Mouse (Mus musculus) hindbrain, embryonic 14.5 days (tissue): ENCODE results near the gene Cpt1c. TPM values are rescaled to one million over a fixed set of nuclear protein-coding genes. Genes with fewer than 3 reads are reported as not detected.
"Not testable (repeated sequence)": the region's sequence is repeated elsewhere in the genome, so short reads cannot be mapped to it uniquely, and the experiment has no call there.

Experiments
- ATAC-seq: fragments of 200-750 bp; cut with Nextera tagmentation; 2 replicates; pipeline ENCODE4 v1.8.0; 2017; ENCODE audit warnings: moderate number of reproducible peaks, mild to moderate bottlenecking, moderate TSS enrichment, moderate library complexity; ENCODE audit not compliant: low FRiP score
- DNase-seq: peaks from one replicate; pipeline ENCODE4 v3.0.0-alpha.2; 2015; ENCODE audit warnings: low spot score
- H3K27ac ChIP-seq: fragments of 300-500 bp; sonication (generic); 2 replicates; pipeline ENCODE4 v1.5.1; 2014; ENCODE audit warnings: mild to moderate bottlenecking, moderate library complexity
- H3K27me3 ChIP-seq: fragments of 300-500 bp; sonication (generic); 2 replicates; pipeline ENCODE4 v1.6.1; 2014; ENCODE audit warnings: mild to moderate bottlenecking, low read length, mixed read lengths; ENCODE audit not compliant: control insufficient read depth, insufficient read depth
- H3K36me3 ChIP-seq: fragments of 300-500 bp; sonication (generic); replicated peaks from 2 replicates; pipeline ENCODE4 v1.6.1; 2014; ENCODE audit not compliant: control insufficient read depth, insufficient read depth
- H3K4me1 ChIP-seq: fragments of 300-500 bp; sonication (generic); replicated peaks from 2 replicates; pipeline ENCODE4 v1.6.1; 2014; ENCODE audit warnings: antibody characterized with exemption, low read length, mixed read lengths; ENCODE audit not compliant: control insufficient read depth, insufficient read depth
- H3K4me2 ChIP-seq: fragments of 300-500 bp; sonication (generic); replicated peaks from 2 replicates; pipeline ENCODE4 v1.6.1; 2014; ENCODE audit warnings: mild to moderate bottlenecking, moderate library complexity
- H3K4me3 ChIP-seq: fragments of 300-500 bp; sonication (generic); replicated peaks from 2 replicates; pipeline ENCODE4 v1.5.1; 2014; ENCODE audit warnings: mild to moderate bottlenecking, low read length
- H3K9ac ChIP-seq: fragments of 300-500 bp; sonication (generic); 2 replicates; pipeline ENCODE4 v1.6.1; 2014
- H3K9me3 ChIP-seq: fragments of 300-500 bp; sonication (generic); 2 replicates; pipeline ENCODE4 v1.6.1; 2016; ENCODE audit warnings: low read length; ENCODE audit not compliant: control insufficient read depth
- WGBS: fragments of 180-500 bp; shearing (Covaris S2); extraction: QIAGEN DNeasy Blood & Tissue Kit; methylation state at CpG from one replicate; pipeline ENCODE4 v1.1.7; 2014; 5-methylcytosine and 5-hydroxymethylcytosine counted together
- polyA plus RNA-seq: library from polyadenylated mRNA; unstranded; fragments of >200 nt; fragmentation: Nextera tagmentation; extraction: Ambion mirVana; gene quantifications from 2 replicates; pipeline ENCODE4 v1.2.1, GENCODE M21; 2014

Cpt1c gene
- 53.3 and 53.8 TPM in 2 replicates for polyA plus RNA-seq

GRCm38 (mm10) chr7:44974383-44975116 lies at the start of gene Cpt1c:
Gene Cpt1c, minus strand, starts transcription at chr7:44974851.
- whole genome bisulfite sequencing, result under 1% methylated on average over 22 of the region's 22 CpGs

GRCm38 (mm10) chr7:45023711-45024110 lies 49.1 kb upstream of the Cpt1c start:
- not testable (repeated sequence) for H3K27ac ChIP-seq, H3K27me3 ChIP-seq, H3K9me3 ChIP-seq, DNase-seq, H3K9ac ChIP-seq, H3K4me1 ChIP-seq, H3K4me2 ChIP-seq, H3K4me3 ChIP-seq, ATAC-seq
- H3K36me3 ChIP-seq, result peaks cover 16% of the 10 kb centered on the region
- WGBS, result 74% methylated on average over 5 of the region's 5 CpGs

More at GRCm38 (mm10) chr7:44974383-44975116, at the start of gene Cpt1c:
- Histone ChIP-seq H3K4me1 (peaks cover 32% of the 10 kb centered on the region), H3K4me3 (peak within 1 kb of the TSS; percentile 47), H3K4me2 (peak within 1 kb of the TSS; percentile 97), H3K36me3 (peaks cover 45% of the 10 kb centered on the region), H3K27me3 (no peaks in the 10 kb centered on the region), H3K27ac (peak within 1 kb of the TSS; percentile 95), H3K9ac (peak within 1 kb of the TSS; percentile 82), H3K9me3 (no peaks in the 10 kb centered on the region)
- DNase-seq, result peak; percentile 86
- ATAC-seq, result peak; percentile 62

- no peaks in the 10 kb centered on the region for H3K9me3 ChIP-seq
- no peaks in the 10 kb centered on the region for H3K36me3 ChIP-seq
- H3K4me1 ChIP-seq, result peaks cover 10% of the 10 kb centered on the region
- no peaks in the 10 kb centered on the region for H3K27me3 ChIP-seq
- ATAC-seq (no peak), DNase-seq (no peak)
- WGBS, result 82% methylated on average over 9 of the region's 9 CpGs
- no peak overlapping the region for H3K4me3 ChIP-seq
- no peak overlapping the region for H3K27ac ChIP-seq
- H3K4me2 ChIP-seq, result no peak overlapping the region
- no peak overlapping the region for H3K9ac ChIP-seq
Observed at GRCm38 (mm10) chr7:45020225-45020624, 45.6 kb upstream of the Cpt1c start.

- no peak for DNase-seq
- no peak overlapping the region for H3K4me3 ChIP-seq
Observed at GRCm38 (mm10) chr7:45019031-45019571, 44.5 kb upstream of the Cpt1c start.

GRCm38 (mm10) chr7:45017242-45018061 lies 42.8 kb upstream of the Cpt1c start, which contains the start of gene Rras:
Gene Rras, plus strand, starts transcription at chr7:45017961.
- Histone ChIP-seq H3K27me3 (no peaks in the 10 kb centered on the region), H3K36me3 (peaks cover 13% of the 10 kb centered on the region), H3K4me3 (peak within 1 kb of the TSS; percentile 95), H3K27ac (peak within 1 kb of the TSS; percentile 80), H3K9me3 (no peaks in the 10 kb centered on the region), H3K4me1 (peaks cover 21% of the 10 kb centered on the region), H3K9ac (peak within 1 kb of the TSS; percentile 51), H3K4me2 (peak within 1 kb of the TSS; percentile 63)
- DNase-seq (peak; percentile 82), ATAC-seq (peak; percentile 84)
- WGBS, result under 1% methylated on average over 36 of the region's 36 CpGs

More at GRCm38 (mm10) chr7:45019031-45019571, 44.5 kb upstream of the Cpt1c start:
- Histone ChIP-seq H3K27ac (no peak overlapping the region), H3K4me1 (peaks cover 21% of the 10 kb centered on the region), H3K36me3 (no peaks in the 10 kb centered on the region), H3K27me3 (no peaks in the 10 kb centered on the region), H3K4me2 (peak overlapping the region; percentile 63), H3K9me3 (no peaks in the 10 kb centered on the region), H3K9ac (no peak overlapping the region)
- no peak for ATAC-seq
- 43% methylated on average over 8 of the region's 8 CpGs for WGBS

- H3K9ac ChIP-seq, result peak overlapping the region; percentile 44
- 7% methylated on average over 4 of the region's 4 CpGs for WGBS
- no peaks in the 10 kb centered on the region for H3K27me3 ChIP-seq
- peaks cover 21% of the 10 kb centered on the region for H3K4me1 ChIP-seq
- no peaks in the 10 kb centered on the region for H3K9me3 ChIP-seq
- peaks cover 20% of the 10 kb centered on the region for H3K36me3 ChIP-seq
- H3K27ac ChIP-seq, result peak overlapping the region; percentile 80
- DNase-seq (no peak), ATAC-seq (no peak)
- peak overlapping the region; percentile 95 for H3K4me3 ChIP-seq
- peak overlapping the region; percentile 63 for H3K4me2 ChIP-seq
Observed at GRCm38 (mm10) chr7:45016761-45017160, 42.1 kb upstream of the Cpt1c start.

- Histone ChIP-seq H3K4me1 (peaks cover 21% of the 10 kb centered on the region), H3K27me3 (no peaks in the 10 kb centered on the region), H3K36me3 (peaks cover 27% of the 10 kb centered on the region), H3K4me3 (peak within 1 kb of the TSS; percentile 95), H3K27ac (peak within 1 kb of the TSS; percentile 83), H3K4me2 (peak within 1 kb of the TSS; percentile 95), H3K9me3 (no peaks in the 10 kb centered on the region), H3K9ac (peak within 1 kb of the TSS; percentile 94)
- DNase-seq (peak; percentile 99), ATAC-seq (peak; percentile 94)
- WGBS, result 2% methylated on average over 57 of the region's 69 CpGs
Observed at GRCm38 (mm10) chr7:45015957-45016612, 41.4 kb upstream of the Cpt1c start, which contains the start of gene Scaf1. Gene Scaf1, minus strand, starts transcription at chr7:45016363.

GRCm38 (mm10) chr7:45015344-45015956 lies 40.8 kb upstream of the Cpt1c start:
- 3% methylated on average over 20 of the region's 20 CpGs for WGBS
- DNase-seq, result no peak
- Histone ChIP-seq H3K27ac (peak overlapping the region; percentile 83), H3K36me3 (peaks cover 33% of the 10 kb centered on the region), H3K9ac (peak overlapping the region; percentile 94), H3K4me1 (peaks cover 21% of the 10 kb centered on the region), H3K4me2 (peak overlapping the region; percentile 95), H3K9me3 (no peaks in the 10 kb centered on the region), H3K27me3 (no peaks in the 10 kb centered on the region), H3K4me3 (peak overlapping the region; percentile 95)
- ATAC-seq, result no peak
